Mouse (Mus musculus) T-cell, adult 66 days (primary cell): Measurements from ENCODE around the gene Slc38a10. TPM values are rescaled to one million over a fixed set of nuclear protein-coding genes. Genes with fewer than 3 reads are reported as not detected.

Experiments
- total RNA-seq, 2 experiments: library from RNA; stranded (reverse); gene quantifications; 3 replicates in 1 of 2; 4 replicates in 1 of 2; pipeline ENCODE4 v1.2.4; 2023

Slc38a10 gene
- 100 to 1,000 TPM; 101 to 107 TPM for total RNA-seq

DNA sequence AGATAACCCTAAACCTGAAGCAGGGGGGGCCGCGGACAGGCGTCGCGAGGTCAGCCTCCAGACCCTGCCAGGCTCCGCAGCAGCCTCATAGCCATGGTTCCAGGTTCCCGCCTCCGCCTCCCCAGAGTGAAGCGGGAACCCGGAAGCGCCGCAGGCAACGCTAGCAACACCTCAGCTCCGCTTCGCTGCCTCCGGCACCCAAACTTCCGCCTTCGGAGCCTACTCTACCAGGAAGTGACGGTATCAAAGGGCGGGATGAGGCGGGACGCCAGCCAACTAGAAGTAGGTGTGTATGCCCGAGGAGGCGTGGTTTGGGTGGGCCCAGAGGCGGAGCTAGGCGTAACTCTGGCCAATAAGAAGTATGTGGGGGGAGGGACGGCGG, at the start of gene Slc38a10:
Gene Slc38a10 (minus strand): TSS at position 234 of the 382 bp plus-strand sequence.

GRCm38 (mm10) chr11:120098588-120099511, 52.3 kb downstream of the Slc38a10 start, which contains the start of the genes Tepsin and Ndufaf8:
Gene Tepsin, minus strand, starts transcription at chr11:120098731.
Gene Ndufaf8, plus strand, starts transcription at chr11:120098928.

GRCm38 (mm10) chr11:120086702-120087152, 64.4 kb downstream of the Slc38a10 start, which contains the start of gene Cep131:
Gene Cep131, minus strand, starts transcription at chr11:120086827.

Other genes with a start within 250 kb of the Slc38a10 start
- gene Chmp6, start 237.9 kb downstream of the Slc38a10 start, total RNA-seq: 10 to 100 TPM; 40.7 to 41.8 TPM
- 10 to 100 TPM; 23.4 to 26.0 TPM for gene Baiap2, start 208.6 kb downstream of the Slc38a10 start, total RNA-seq
- under 1 TPM in 1 of 2 experiments, not detected in 1; 0.41 TPM for gene Aatk, start 104.2 kb downstream of the Slc38a10 start, total RNA-seq
- gene Cep131, start 64.5 kb downstream of the Slc38a10 start, total RNA-seq: 10 to 100 TPM; 10.0 to 12.7 TPM
- gene Tepsin, start 52.6 kb downstream of the Slc38a10 start, total RNA-seq: 10 to 100 TPM; 19.3 to 23.9 TPM
- gene Ndufaf8, start 52.4 kb downstream of the Slc38a10 start, total RNA-seq: 10 to 100 TPM; 31.5 to 33.2 TPM
- gene Bahcc1, start 81.6 kb upstream of the Slc38a10 start, total RNA-seq: under 1 TPM; 0.47 to 0.82 TPM
- 1,000 to 10,000 TPM; 1,363 to 1,496 TPM for gene Actg1, start 197.2 kb upstream of the Slc38a10 start, total RNA-seq
- under 1 TPM in 1 of 2 experiments, not detected in 1; 0.99 TPM for gene Fscn2, start 210.2 kb upstream of the Slc38a10 start, total RNA-seq
- 10 to 100 TPM; 24.9 to 26.5 TPM for gene Faap100, start 227.4 kb upstream of the Slc38a10 start, total RNA-seq